ENCODE assay signal across 23 mouse cellular contexts in genomic region chr10:88797452-88797851, GRCm38 (mm10).
"Had no signal": no experiment of that assay in that cellular context is flagged by ENCODE, and none has a peak within 500 bp of the region (broad histone marks: within the 10 kb centered on the region; RNA-seq: fewer than 3 reads in every experiment).

No protein-coding gene starts in this region.

- ATAC-seq: liver, postnatal 0 days; lung, postnatal 0 days; midbrain, embryonic 13.5 days; midbrain, embryonic 15.5 days had no signal

- DNase-seq: liver, postnatal 0 days; lung, adult 2 months; lung, postnatal 14 days; retina, postnatal 1 day; right cerebral cortex, adult 18-20 months; right cerebral cortex, postnatal 25 days; right cerebral cortex, postnatal 4 days; thymus, adult 2 months; thymus, postnatal 25 days; thymus, postnatal 4 days had no signal

- H3K9ac ChIP-seq: liver, embryonic 15.5 days; liver, postnatal 0 days; lung, embryonic 15.5 days; midbrain, embryonic 13.5 days; midbrain, embryonic 15.5 days; neural tube, embryonic 13.5 days; neural tube, embryonic 15.5 days; stomach, embryonic 15.5 days had no signal

- H3K27ac ChIP-seq: liver, embryonic 15.5 days; lung, embryonic 15.5 days; macrophage; midbrain, embryonic 10.5 days; midbrain, embryonic 13.5 days; midbrain, embryonic 15.5 days; neural tube, embryonic 13.5 days; neural tube, embryonic 15.5 days; stomach, embryonic 15.5 days; stomach, postnatal 0 days had no signal

- H3K27me3 ChIP-seq: liver, embryonic 15.5 days; lung, embryonic 15.5 days; megakaryocyte, embryonic 14.5 days; midbrain, embryonic 13.5 days; midbrain, embryonic 15.5 days; neural tube, embryonic 13.5 days; neural tube, embryonic 15.5 days; stomach, embryonic 15.5 days had no signal

- H3K9me3 ChIP-seq: liver, embryonic 15.5 days; lung, embryonic 15.5 days; megakaryocyte, embryonic 14.5 days; midbrain, embryonic 10.5 days; midbrain, embryonic 13.5 days; midbrain, embryonic 15.5 days; neural tube, embryonic 13.5 days; neural tube, embryonic 15.5 days; stomach, embryonic 15.5 days had no signal

- H3K4me1 ChIP-seq: liver, embryonic 15.5 days; lung, embryonic 15.5 days; megakaryocyte, embryonic 14.5 days; midbrain, embryonic 10.5 days; midbrain, embryonic 13.5 days; midbrain, embryonic 15.5 days; neural tube, embryonic 13.5 days; neural tube, embryonic 15.5 days; stomach, embryonic 15.5 days had no signal

- H3K4me3 ChIP-seq: liver, embryonic 15.5 days; lung, embryonic 15.5 days; megakaryocyte, embryonic 14.5 days; midbrain, embryonic 10.5 days; midbrain, embryonic 13.5 days; midbrain, embryonic 15.5 days; myocyte; neural tube, embryonic 13.5 days; neural tube, embryonic 15.5 days; stomach, embryonic 15.5 days had no signal

- H3K4me2 ChIP-seq: liver, embryonic 15.5 days; lung, embryonic 15.5 days; midbrain, embryonic 13.5 days; midbrain, embryonic 15.5 days; neural tube, embryonic 13.5 days; neural tube, embryonic 15.5 days; stomach, embryonic 15.5 days had no signal
